Mouse (Mus musculus): Measurements from ENCODE around the gene Fbln5. TPM values are rescaled to one million over a fixed set of nuclear protein-coding genes. Genes with fewer than 3 reads are reported as not detected.

Gene Fbln5
- 66.9 and 78.3 TPM in 2 replicates for polyA plus RNA-seq (2015; fragmentation: Nextera tagmentation; extraction: Ambion mirVana)

DNA sequence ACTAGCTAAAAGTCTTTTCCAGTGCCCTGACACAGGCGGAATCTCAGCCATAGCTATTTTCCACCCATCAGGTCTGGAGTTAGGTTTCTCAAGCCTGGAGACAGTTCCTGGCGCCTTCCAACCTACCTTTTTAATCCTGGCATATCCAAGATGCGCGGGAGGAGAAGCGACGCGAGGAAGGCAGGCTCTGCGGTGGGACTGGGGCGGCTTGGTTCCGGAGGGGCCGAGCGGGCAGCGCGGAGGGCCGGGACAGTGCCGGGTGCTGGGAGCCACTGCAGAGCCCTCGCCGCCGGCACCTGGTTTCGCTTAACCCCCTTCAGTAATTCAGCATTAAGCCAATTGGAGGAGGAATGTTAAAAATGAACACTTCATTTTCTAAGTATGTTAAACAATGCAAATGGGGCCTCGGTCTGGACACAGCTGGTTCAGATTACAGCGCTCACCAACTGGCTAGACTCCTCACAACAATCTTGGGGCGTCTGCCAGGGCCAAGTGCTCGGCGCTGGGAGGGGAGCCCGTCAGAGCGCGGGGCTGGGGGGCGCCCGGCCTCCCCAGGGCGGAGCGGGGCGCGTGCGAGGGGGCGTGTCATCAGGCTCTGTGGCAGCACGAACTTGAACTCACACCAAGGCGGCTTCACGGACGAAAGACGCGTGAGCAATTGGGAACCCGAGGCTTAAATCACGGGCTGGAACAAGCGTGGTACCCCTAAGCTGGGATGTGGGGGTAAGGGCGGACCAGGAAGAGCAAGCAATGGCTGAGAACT, at the start of gene Fbln5:
Fbln5 (minus strand) TSS at position 448 of the 763 bp plus-strand sequence.
- peak within 1 kb of the TSS; percentile 67 for H3K9ac ChIP-seq (ENCODE audit: low read length)
- peak within 1 kb of the TSS; percentile 66 for H3K4me2 ChIP-seq (ENCODE audit: low read depth, low read length)
- peaks cover 5% of the 10 kb centered on the region for H3K4me1 ChIP-seq (ENCODE audit: control insufficient read depth, insufficient read depth, low read length)
- H3K27ac ChIP-seq (ENCODE audit: low read length): peak within 1 kb of the TSS; percentile 90
- peak; percentile 88 for ATAC-seq (ENCODE audit: insufficient read depth, low FRiP score)
- peak within 1 kb of the TSS; percentile 49 for H3K4me3 ChIP-seq (replicated peaks; ENCODE audit: low read length)
- H3K27me3 ChIP-seq (ENCODE audit: control insufficient read depth, insufficient read depth, low read length): no peaks in the 10 kb centered on the region
- WGBS: 1% methylated on average over 46 of the region's 46 CpGs
- no peaks in the 10 kb centered on the region for H3K36me3 ChIP-seq (ENCODE audit: control insufficient read depth, insufficient read depth, low read length)
- no peaks in the 10 kb centered on the region for H3K9me3 ChIP-seq (replicated peaks; ENCODE audit: control insufficient read depth, low read length)

DNA sequence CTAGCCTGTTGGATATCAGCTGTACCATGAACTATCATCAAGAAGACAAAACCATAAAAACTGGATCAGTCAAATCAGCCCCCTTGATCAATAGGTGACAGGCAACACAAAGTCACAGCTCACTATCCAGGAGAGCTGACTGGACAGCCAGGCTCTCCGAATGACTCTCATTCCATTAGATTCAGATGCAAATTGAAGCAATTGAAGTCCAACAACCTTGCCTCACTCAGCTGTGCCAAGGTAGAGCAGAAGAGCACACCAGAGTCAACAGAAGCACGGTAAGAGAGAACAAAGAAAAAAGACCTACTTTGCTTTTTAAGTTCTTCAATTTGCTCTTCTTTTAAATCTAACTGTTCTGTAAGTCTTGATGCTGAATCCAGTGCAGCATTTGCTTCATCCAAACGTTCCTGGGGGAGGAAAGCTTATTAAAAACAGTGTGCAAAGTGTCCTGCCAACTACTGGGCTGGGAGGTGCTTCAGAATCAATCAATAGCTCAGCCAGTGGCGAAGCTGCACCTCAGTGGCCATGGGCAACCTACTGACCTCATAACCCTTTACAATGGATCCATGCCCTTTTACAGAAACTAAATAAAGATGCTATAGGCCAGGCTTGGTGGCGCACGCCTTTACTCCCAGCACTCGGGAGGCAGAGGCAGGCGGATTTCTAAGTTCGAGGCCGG, 43.6 kb upstream of the Fbln5 start:
- Histone ChIP-seq H3K36me3 (ENCODE audit: control insufficient read depth, insufficient read depth, low read length) (no peaks in the 10 kb centered on the region), H3K4me1 (ENCODE audit: control insufficient read depth, insufficient read depth, low read length) (no peaks in the 10 kb centered on the region; the same call in 1 of the 2 replicates), H3K27me3 (ENCODE audit: control insufficient read depth, insufficient read depth, low read length) (no peaks in the 10 kb centered on the region), H3K9me3 (replicated peaks; ENCODE audit: control insufficient read depth, low read length) (no peaks in the 10 kb centered on the region), H3K4me3 (replicated peaks; ENCODE audit: low read length) (no peak overlapping the region), H3K27ac (ENCODE audit: low read length) (no peak overlapping the region), H3K9ac (ENCODE audit: low read length) (no peak overlapping the region), H3K4me2 (ENCODE audit: low read depth, low read length) (no peak overlapping the region)
- no peak for ATAC-seq (ENCODE audit: insufficient read depth, low FRiP score)
- 85% methylated on average over 10 of the region's 10 CpGs for WGBS

DNA sequence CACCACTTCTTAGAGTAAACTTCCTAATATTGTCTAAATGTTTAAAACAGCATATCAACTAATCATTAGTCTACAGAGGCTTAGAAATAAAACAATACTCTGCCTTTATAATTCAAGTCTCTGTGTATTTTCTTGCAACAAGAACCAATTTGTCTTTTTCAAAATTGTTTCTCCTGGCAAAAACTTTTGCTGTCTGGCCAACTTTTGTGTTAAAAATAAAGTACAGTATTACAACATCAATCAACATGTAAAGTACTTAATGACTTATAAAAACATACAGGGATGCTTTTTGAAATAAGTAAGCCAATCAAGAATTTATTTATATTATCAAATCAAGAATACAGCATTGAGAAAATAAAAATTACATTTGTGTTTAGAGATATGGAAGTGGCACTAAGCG, 41.4 kb upstream of the Fbln5 start:
- no peak for ATAC-seq (ENCODE audit: insufficient read depth, low FRiP score)
- no peak overlapping the region for H3K9ac ChIP-seq (ENCODE audit: low read length)
- H3K27ac ChIP-seq (ENCODE audit: low read length): no peak overlapping the region
- no peaks in the 10 kb centered on the region for H3K36me3 ChIP-seq (ENCODE audit: control insufficient read depth, insufficient read depth, low read length)
- 90% methylated on average over 1 of the region's 1 CpGs for WGBS
- H3K4me3 ChIP-seq (replicated peaks; ENCODE audit: low read length): no peak overlapping the region
- H3K4me1 ChIP-seq (ENCODE audit: control insufficient read depth, insufficient read depth, low read length): no peaks in the 10 kb centered on the region; the same call in 1 of the 2 replicates
- no peaks in the 10 kb centered on the region for H3K9me3 ChIP-seq (replicated peaks; ENCODE audit: control insufficient read depth, low read length)
- no peaks in the 10 kb centered on the region for H3K27me3 ChIP-seq (ENCODE audit: control insufficient read depth, insufficient read depth, low read length)
- no peak overlapping the region for H3K4me2 ChIP-seq (ENCODE audit: low read depth, low read length)

- H3K4me2 ChIP-seq (ENCODE audit: low read depth, low read length): no peak overlapping the region
- H3K27ac ChIP-seq (ENCODE audit: low read length): no peak overlapping the region
- H3K4me3 ChIP-seq (replicated peaks; ENCODE audit: low read length): no peak overlapping the region
- H3K9me3 ChIP-seq (replicated peaks; ENCODE audit: control insufficient read depth, low read length): no peaks in the 10 kb centered on the region
- H3K27me3 ChIP-seq (ENCODE audit: control insufficient read depth, insufficient read depth, low read length): no peaks in the 10 kb centered on the region
- no peaks in the 10 kb centered on the region for H3K36me3 ChIP-seq (ENCODE audit: control insufficient read depth, insufficient read depth, low read length)
- 88% methylated on average over 5 of the region's 5 CpGs for WGBS
- H3K9ac ChIP-seq (ENCODE audit: low read length): no peak overlapping the region
- H3K4me1 ChIP-seq (ENCODE audit: control insufficient read depth, insufficient read depth, low read length): no peaks in the 10 kb centered on the region; the same call in 1 of the 2 replicates
- ATAC-seq (ENCODE audit: insufficient read depth, low FRiP score): no peak
Measured at GRCm38 (mm10) chr12:101858011-101858410, 39.2 kb upstream of the Fbln5 start.

GRCm38 (mm10) chr12:101854336-101854735, 35.5 kb upstream of the Fbln5 start:
- no peak for ATAC-seq (ENCODE audit: insufficient read depth, low FRiP score)

DNA sequence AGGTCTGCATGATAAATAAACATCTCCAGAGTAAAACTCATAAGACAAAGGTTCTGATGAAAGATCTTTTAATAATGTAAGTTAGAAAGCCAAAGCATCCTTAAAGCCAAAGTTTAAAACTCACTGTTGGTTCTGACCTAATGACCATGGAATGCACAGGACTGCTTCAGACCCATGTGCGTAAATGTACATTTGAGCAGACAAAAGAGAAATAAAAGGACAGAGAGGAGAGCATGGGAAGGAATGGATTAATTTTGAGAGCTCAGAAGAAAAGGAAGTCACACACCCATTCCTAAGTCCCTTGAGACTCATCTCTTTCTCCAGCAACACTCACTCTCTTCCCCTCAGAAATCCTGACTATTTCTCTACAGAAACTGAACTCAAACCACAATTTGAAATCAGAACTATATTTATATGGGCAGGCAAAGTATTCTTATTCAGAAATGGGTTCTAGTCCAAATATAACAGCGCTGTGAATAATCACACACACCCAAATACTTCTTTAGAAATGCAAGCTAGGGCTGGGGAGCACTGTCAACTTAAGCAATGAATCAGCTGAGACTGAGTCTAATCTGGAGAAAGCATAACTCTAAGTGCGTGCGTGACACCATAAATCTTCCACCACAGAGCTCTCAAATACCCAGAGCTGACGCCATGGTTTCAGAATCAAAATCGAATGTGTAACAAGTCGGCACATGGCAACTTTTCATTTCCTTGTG, 33.1 kb upstream of the Fbln5 start:
- no peak overlapping the region for H3K9ac ChIP-seq (ENCODE audit: low read length)
- ATAC-seq (ENCODE audit: insufficient read depth, low FRiP score): no peak
- 59% methylated on average over 7 of the region's 7 CpGs for WGBS

More at GRCm38 (mm10) chr12:101854336-101854735, 35.5 kb upstream of the Fbln5 start:
- Histone ChIP-seq H3K27ac (ENCODE audit: low read length) (no peak overlapping the region), H3K4me2 (ENCODE audit: low read depth, low read length) (no peak overlapping the region), H3K36me3 (ENCODE audit: control insufficient read depth, insufficient read depth, low read length) (no peaks in the 10 kb centered on the region), H3K9ac (ENCODE audit: low read length) (no peak overlapping the region), H3K9me3 (replicated peaks; ENCODE audit: control insufficient read depth, low read length) (no peaks in the 10 kb centered on the region), H3K27me3 (ENCODE audit: control insufficient read depth, insufficient read depth, low read length) (no peaks in the 10 kb centered on the region), H3K4me1 (ENCODE audit: control insufficient read depth, insufficient read depth, low read length) (peaks cover 4% of the 10 kb centered on the region; the same call in 1 of the 2 replicates), H3K4me3 (replicated peaks; ENCODE audit: low read length) (no peak overlapping the region)
- 92% methylated on average over 11 of the region's 11 CpGs for WGBS

DNA sequence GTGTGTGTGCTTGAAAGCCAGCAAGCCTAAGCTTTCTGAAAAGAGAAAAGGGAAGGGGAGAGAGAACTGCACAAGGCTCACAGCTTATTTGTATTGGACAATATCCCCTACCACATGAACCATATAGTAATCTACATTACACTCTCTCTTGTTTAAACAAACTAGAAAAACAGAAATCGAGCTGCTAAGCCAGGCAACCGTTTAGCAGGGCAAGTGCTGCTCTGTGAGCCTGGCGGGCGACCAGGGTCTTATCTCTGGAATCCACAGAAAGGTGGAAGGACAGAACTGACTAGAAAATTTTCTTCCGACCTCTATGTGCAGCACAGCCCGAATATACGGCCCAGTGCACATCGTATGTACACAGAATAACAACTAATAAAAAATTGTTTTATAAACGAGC, 32.5 kb upstream of the Fbln5 start:
- no peak for ATAC-seq (ENCODE audit: insufficient read depth, low FRiP score)

More for the DNA sequence above, 33.1 kb upstream of the Fbln5 start:
- Histone ChIP-seq H3K4me2 (ENCODE audit: low read depth, low read length) (no peak overlapping the region), H3K27me3 (ENCODE audit: control insufficient read depth, insufficient read depth, low read length) (no peaks in the 10 kb centered on the region), H3K36me3 (ENCODE audit: control insufficient read depth, insufficient read depth, low read length) (no peaks in the 10 kb centered on the region), H3K4me3 (replicated peaks; ENCODE audit: low read length) (no peak overlapping the region), H3K27ac (ENCODE audit: low read length) (0 out of 2 replicates have a peak overlapping the region, but pooled peaks have one; percentile 3), H3K9me3 (replicated peaks; ENCODE audit: control insufficient read depth, low read length) (no peaks in the 10 kb centered on the region), H3K4me1 (ENCODE audit: control insufficient read depth, insufficient read depth, low read length) (peaks cover 4% of the 10 kb centered on the region; the same call in 1 of the 2 replicates)

GRCm38 (mm10) chr12:101836546-101837274, 17.9 kb upstream of the Fbln5 start:
- H3K4me3 ChIP-seq (replicated peaks; ENCODE audit: low read length): no peak overlapping the region
- ATAC-seq (ENCODE audit: insufficient read depth, low FRiP score): no peak
- no peak overlapping the region for H3K9ac ChIP-seq (ENCODE audit: low read length)
- H3K36me3 ChIP-seq (ENCODE audit: control insufficient read depth, insufficient read depth, low read length): peaks cover 9% of the 10 kb centered on the region
- H3K27me3 ChIP-seq (ENCODE audit: control insufficient read depth, insufficient read depth, low read length): no peaks in the 10 kb centered on the region
- H3K27ac ChIP-seq (ENCODE audit: low read length): no peak overlapping the region
- H3K4me1 ChIP-seq (ENCODE audit: control insufficient read depth, insufficient read depth, low read length): peaks cover 2% of the 10 kb centered on the region
- no peaks in the 10 kb centered on the region for H3K9me3 ChIP-seq (replicated peaks; ENCODE audit: control insufficient read depth, low read length)
- WGBS: 86% methylated on average over 10 of the region's 10 CpGs
- H3K4me2 ChIP-seq (ENCODE audit: low read depth, low read length): no peak overlapping the region

More for the DNA sequence above, 32.5 kb upstream of the Fbln5 start:
- Histone ChIP-seq H3K4me3 (replicated peaks; ENCODE audit: low read length) (no peak overlapping the region), H3K4me2 (ENCODE audit: low read depth, low read length) (no peak overlapping the region), H3K4me1 (ENCODE audit: control insufficient read depth, insufficient read depth, low read length) (peaks cover 4% of the 10 kb centered on the region; the same call in 1 of the 2 replicates), H3K27me3 (ENCODE audit: control insufficient read depth, insufficient read depth, low read length) (no peaks in the 10 kb centered on the region), H3K36me3 (ENCODE audit: control insufficient read depth, insufficient read depth, low read length) (no peaks in the 10 kb centered on the region), H3K9me3 (replicated peaks; ENCODE audit: control insufficient read depth, low read length) (no peaks in the 10 kb centered on the region), H3K27ac (ENCODE audit: low read length) (0 out of 2 replicates have a peak overlapping the region, but pooled peaks have one; percentile 3), H3K9ac (ENCODE audit: low read length) (no peak overlapping the region)
- WGBS: 52% methylated on average over 9 of the region's 9 CpGs

Measured in stomach, embryonic 16.5 days (tissue).